Mouse (Mus musculus) heart, adult 9 months (tissue): ENCODE data around the gene Vps16.

Experiments
- DNase-seq, 2 experiments: peaks; one replicate each; pipeline ENCODE4 v3.0.0; 2022; ENCODE audit warnings: low spot score in 2 of 2

The Vps16 gene

DNA sequence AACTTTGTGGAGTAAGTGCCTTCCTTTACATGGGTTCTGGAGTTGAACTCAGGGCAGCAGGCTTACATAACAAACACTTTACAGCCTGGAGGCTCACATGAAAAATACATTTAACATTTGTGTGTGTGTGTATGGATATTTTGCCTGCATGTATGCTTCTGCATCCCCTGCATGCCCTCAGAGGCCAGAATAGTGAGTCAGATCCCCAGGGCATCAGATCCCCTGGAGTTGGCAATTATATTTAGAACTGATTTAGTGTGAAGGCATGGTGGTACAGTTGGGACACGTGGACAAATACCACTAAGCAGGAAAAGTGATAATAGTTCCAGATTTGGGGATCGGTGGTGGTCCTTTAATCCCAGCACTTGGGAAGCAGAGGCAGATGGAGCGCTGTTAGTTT lies 35.4 kb downstream of the Vps16 start:
- no peak for DNase-seq

DNA sequence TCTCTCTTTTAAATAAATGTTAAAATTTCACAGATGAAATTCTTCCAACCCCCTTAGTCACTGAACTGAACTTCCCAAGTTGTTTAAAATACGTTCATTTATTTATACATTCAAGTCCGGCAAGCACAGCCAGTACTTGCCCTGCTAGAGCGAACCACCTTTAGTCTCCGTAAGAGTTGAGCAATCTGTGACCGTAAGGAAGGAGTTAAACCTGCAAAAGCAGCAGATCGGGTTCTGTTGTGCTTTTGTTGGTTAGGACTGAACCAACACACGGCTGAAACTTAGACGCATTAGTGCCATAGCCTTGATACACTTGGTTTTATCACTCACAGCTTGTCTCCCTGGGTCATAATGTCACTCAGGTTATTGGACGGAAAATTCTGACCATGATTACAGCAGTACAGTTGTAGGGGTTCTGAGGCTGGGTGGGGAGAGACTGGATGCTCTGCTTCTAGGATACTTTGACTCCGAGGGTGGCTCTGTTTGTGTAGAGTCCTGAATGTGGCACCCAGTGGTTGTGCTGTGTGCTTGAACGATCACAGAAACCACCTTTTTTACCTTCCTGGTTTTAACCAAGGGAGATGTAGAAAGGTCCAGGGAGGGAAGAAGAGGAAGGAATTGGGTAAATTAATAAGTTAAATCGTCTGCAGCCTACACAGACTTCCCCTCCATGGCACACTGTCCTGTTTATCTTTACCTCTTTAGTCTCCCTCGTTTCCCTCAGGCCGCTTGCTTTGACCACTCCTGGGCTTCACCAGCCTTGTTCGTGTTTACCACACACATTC lies 37.3 kb downstream of the Vps16 start:
- no peak for DNase-seq

GRCm38 (mm10) chr2:130466438-130466837 lies 42.3 kb downstream of the Vps16 start:
- DNase-seq, result no peak

GRCm38 (mm10) chr2:130469366-130469765 lies 45.2 kb downstream of the Vps16 start:
- no peak for DNase-seq

DNA sequence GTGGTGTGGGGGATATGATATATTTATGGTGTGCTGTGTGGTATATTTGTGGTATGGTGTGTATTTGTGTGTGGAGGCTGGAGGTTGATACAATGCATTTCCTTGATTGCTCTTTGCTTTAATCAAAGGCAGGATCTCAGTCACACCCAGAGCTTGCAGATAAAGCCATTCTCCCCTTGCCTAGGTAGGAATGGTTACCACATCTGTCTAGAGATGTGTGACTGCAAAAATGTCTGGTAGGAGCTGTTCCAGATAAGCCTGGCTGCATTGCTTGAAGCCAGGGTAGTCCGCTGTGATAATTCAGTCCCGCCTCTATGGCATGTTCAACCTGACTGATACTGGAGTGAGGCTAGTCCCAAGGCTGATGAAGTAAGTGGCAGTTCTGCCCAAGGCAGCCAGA lies 45.8 kb downstream of the Vps16 start:
- no peak for DNase-seq

GRCm38 (mm10) chr2:130472908-130473510 lies 48.9 kb downstream of the Vps16 start:
- no peak for DNase-seq

DNA sequence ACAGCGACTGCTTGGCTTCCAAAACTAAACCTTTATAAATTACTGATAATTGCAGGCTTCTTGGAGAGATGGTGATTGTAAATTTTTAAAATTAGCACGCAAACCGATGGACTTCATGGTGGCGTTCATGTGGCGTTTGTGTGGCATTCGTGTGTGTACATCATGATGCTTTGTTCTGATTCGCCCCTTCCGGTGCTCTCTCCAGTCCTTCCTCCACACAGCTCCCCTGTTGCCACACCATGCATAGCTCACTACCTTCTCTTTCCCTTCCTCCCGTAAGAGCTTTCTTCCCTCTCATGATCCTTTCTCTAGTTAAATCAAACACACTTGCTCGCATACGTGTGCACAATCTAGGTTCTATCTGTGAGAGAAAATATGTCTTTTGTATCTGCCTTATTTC lies 51.6 kb downstream of the Vps16 start:
- DNase-seq, result no peak

GRCm38 (mm10) chr2:130476666-130477297 lies 52.6 kb downstream of the Vps16 start:
- DNase-seq, result no peak

DNA sequence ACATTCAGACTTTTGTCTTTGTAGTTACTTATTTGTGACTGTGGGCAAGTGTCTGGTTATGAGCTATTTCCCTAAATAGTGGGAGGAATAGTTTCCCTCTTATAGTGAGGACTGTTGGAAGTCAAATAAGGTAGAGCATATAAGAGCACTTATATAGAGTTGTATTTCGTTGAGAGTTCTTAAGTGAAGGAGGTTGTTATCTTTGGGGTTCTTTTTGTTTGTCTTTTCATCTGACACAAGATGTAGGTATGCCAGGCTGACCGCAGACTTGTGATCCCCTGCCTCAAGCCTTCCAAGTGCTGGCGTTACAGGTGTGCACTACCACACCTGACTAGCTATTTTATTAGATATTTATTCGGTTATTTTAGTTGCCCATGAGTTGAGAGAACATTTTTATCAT lies 58.0 kb downstream of the Vps16 start:
- DNase-seq, result no peak

DNA sequence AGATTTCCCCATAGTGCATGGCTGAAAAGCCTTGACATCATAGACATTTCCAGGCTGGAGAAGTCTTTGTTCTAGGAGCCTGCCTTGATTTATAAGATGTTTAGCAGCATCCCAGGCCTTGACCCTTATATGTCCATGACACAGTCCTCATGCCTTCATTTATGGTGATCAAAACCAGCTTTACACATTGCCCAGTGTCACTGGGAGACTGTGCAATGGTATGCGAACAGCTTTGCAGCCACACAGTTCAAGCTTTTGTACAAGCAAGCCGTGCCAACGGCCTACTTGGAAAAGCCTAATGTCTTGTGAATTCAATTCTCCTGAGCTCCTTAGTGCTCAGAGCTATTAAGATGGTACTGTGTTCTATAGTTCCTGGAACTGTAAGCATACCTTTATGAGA lies 58.6 kb downstream of the Vps16 start:
- no peak for DNase-seq

GRCm38 (mm10) chr2:130484206-130484605 lies 60.1 kb downstream of the Vps16 start:
- no peak for DNase-seq

GRCm38 (mm10) chr2:130488002-130488401 lies 63.9 kb downstream of the Vps16 start:
- no peak for DNase-seq

- peak in 1 of 2 experiments; percentile 48 for DNase-seq
These were observed 64.5 kb downstream of the Vps16 start for GRCm38 (mm10) chr2:130488600-130488999.

- DNase-seq, result no peak
These were observed 67.0 kb downstream of the Vps16 start for GRCm38 (mm10) chr2:130491162-130491561.

- peak; percentile 52 for DNase-seq
These were observed 67.4 kb downstream of the Vps16 start for GRCm38 (mm10) chr2:130491587-130491986.
